Mouse (Mus musculus) E14TG2a.4 (cell line): ENCODE data around the gene Ssmem1.

ENCODE experiments used
- CTCF ChIP-seq: conservative IDR thresholded peaks from 2 replicates; pipeline ENCODE4 v1.5.1; 2014; ENCODE audit warnings: low read length
- NANOG ChIP-seq: IDR thresholded peaks from 2 replicates; pipeline ENCODE4 v1.6.1; 2014; ENCODE audit warnings: borderline replicate concordance, low read length, mixed read lengths
- POU5F1 ChIP-seq: IDR thresholded peaks from 2 replicates; pipeline ENCODE4 v1.6.1; 2014; ENCODE audit warnings: low read length, borderline replicate concordance

DNA sequence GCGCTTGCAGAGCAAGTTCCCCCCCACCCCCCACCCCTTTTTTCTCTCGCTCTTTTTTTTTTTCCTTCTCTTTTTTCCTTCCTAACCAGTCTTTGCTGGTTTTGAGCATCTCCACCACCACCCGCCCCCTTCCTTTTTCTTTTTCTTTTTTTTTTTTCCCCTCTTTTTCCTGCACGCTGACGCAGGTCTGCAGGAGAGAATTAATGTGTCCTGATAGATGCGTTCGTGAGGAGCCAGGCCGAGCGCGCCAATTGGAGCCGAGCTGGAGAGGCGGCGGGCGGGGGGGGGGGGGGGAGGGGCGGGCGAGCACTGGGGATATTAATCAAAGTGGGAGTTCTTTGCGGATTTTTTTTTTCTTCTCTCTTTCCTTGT, 37.6 kb downstream of the Ssmem1 start:
- TF ChIP-seq NANOG (no peak), CTCF (no peak), POU5F1 (no peak)
